Mouse (Mus musculus) kidney, adult 2 months (tissue): Measurements from ENCODE around the gene Nub1.

Experiments
- CTCF ChIP-seq: fragments of 200-500 bp; conservative IDR thresholded peaks from 2 replicates; pipeline ENCODE4 v1.5.1; 2011; ENCODE audit warnings: low read depth, mild to moderate bottlenecking, control low read depth, low read length, moderate library complexity, mixed read lengths; ENCODE audit not compliant: insufficient read depth, insufficient read length
- POLR2A ChIP-seq: fragments of 200-500 bp; IDR thresholded peaks from one replicate; pipeline ENCODE4 v1.6.1; 2011; ENCODE audit warnings: low read depth, low read length, control low read depth

GRCm38 (mm10) chr5:24701271-24701670 lies 15.9 kb downstream of the Nub1 start:
- TF ChIP-seq CTCF = no peak
- no peak for TF ChIP-seq POLR2A
